Mouse (Mus musculus) heart, postnatal 4 days (tissue): ENCODE measurements at regions not wholly inside any gene's neighbourhood (a gene's known extent, or its start where the extent isn't known, plus 50 kb on each side); places are given as distances from the start of the nearest gene placed in this dataset.
"Not testable (repeated sequence)": the region's sequence is repeated elsewhere in the genome, so short reads cannot be mapped to it uniquely, and the experiment has no call there.

Source experiments
- DNase-seq: peaks from one replicate; pipeline ENCODE4 v3.0.0; 2021

- DNase-seq = no peak
Observed at GRCm38 (mm10) chr9:80961818-80962217, 496.5 kb upstream of the Impg1 start.

DNA sequence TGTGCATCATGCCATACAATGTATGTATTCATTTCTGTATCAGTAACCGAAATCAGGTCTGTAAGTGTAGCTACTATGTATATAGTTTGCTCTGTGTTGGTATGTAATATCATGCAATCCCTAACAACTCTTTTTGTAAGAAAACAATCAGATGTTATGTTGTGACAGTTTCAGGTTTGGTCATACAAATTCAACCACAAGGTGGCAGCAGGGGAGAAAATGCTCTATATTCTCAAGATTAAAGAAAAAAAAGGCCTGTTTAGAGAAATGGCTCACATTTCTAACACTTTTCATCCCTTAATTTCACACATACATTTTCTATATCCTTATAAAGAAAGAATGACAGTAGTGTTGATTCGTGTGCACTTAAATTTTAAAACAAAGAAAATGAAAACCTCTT lies 477.7 kb upstream of the Impg1 start:
- peak; percentile 5 for DNase-seq

GRCm38 (mm10) chr9:80941424-80941823 lies 476.1 kb upstream of the Impg1 start:
- DNase-seq = no peak

DNA sequence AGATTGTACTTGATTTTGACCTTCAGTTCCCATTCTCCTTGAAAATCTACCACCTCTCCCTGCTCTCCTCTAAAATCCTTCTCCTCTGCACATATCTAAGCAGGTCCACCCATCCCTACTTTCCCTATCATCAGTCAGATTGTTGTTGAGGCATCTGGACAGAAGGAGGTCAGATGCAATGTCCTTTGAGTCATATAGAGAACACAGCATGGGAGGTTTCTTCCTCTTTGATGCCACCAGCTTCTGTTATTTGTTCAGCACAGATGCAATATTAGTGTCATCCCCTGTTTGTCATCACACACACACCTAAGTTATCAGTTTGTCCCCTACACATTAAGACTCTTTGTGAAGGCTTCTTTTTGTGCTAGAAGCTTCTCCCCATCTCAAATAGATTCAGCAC lies 473.0 kb upstream of the Impg1 start:
- no peak for DNase-seq

DNA sequence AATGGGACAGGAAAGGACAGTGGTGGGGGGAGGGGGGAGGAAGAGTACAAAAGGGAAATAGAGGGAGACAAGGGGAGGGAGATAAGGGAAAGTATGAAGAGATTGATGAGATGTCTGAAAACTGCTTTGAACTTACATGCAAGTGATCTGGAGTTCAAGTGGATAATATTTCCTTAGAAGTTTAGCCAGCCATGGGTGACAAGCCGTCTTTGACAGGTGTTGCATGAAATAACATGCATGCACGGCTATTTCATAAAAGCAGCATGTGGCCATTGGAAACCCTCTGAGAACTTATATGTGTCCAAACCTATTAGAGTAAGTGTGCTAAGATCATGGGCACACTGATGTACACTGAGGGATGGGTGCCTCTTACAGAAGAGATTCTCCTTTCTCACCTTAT lies 465.3 kb upstream of the Impg1 start:
- DNase-seq = no peak

DNA sequence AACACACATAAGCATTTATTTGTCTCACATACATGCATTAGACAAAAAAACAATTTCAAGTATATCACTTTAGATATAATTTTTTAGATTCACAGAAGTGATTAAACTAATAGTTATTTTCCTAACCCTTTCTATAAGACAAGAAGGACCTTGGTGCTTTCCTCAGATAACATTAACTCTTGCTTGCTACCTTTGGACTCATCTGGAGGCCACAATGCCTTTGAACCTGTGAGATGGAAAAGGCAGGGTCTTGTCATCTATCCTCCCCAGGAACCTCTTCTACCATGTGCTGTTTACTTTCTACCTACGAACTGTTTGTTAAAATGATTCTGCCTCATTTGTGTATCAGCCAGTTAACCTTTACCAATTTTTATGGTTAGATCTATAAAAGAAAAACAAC lies 455.0 kb upstream of the Impg1 start:
- DNase-seq = no peak

DNA sequence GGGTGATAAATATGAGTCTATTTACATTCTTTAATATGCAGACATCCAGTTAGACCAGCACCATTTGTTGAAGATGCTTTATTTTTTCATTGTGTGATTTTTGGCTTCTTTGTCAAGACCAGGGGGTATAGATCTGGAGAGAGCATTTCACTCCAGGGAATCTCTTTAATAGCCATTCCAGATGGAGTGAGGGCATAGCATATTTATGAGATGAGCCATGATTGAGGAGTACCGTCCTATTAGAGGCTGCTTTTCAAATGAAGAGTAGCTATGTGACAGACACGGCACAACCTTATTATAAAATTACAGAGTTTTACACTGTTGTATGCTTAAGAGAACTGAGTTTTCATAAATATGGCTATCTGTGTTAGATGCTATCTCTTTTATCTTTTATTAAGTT lies 448.6 kb upstream of the Impg1 start:
- no peak for DNase-seq

GRCm38 (mm10) chr9:80912177-80912576 lies 446.9 kb upstream of the Impg1 start:
- no peak for DNase-seq

DNA sequence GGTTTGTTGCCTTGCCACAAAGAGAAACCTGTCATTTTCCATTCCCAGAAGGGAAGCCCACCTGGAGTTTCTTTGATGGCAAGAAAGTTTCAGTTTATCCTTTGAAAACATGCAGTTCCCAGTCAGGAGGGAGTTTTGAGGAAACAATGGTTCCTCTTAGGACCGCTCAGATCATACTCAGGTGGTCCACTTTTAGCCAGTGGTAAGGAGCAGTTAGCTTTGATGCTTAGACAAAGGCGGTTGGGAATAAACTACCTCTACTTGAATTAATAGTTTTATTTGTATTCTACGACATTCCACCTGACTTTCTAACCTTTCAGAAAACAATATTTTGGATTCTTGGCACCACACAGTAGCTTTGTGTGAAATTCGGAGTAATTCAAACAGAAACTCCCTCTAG lies 401.5 kb upstream of the Impg1 start:
- no peak for DNase-seq

GRCm38 (mm10) chr9:80858998-80859397 lies 393.7 kb upstream of the Impg1 start:
- no peak for DNase-seq

- no peak for DNase-seq
Observed at GRCm38 (mm10) chr9:80848190-80848589, 382.9 kb upstream of the Impg1 start.

DNA sequence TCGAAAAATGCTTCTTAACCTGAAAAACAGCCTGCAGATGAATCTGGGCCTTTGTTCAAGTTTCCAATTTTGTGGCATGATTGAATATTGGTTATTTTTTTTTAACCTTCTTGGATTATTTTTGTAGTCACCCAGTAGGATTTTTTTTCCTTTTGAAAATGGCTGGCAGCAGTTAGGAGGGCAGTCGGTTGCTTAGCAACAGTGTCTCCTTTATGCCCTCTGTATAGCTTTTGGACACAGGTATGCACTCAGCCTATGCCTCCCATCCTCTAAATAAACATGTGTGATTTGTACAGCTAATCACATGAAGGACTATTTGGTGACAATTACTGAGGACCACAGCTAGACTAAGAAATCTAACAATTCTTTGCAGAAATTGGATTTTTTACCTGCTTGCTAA lies 367.5 kb upstream of the Impg1 start:
- no peak for DNase-seq

GRCm38 (mm10) chr9:80825346-80825745 lies 360.1 kb upstream of the Impg1 start:
- no peak for DNase-seq

- no peak for DNase-seq
Observed at GRCm38 (mm10) chr9:80820066-80820465, 354.8 kb upstream of the Impg1 start.

DNA sequence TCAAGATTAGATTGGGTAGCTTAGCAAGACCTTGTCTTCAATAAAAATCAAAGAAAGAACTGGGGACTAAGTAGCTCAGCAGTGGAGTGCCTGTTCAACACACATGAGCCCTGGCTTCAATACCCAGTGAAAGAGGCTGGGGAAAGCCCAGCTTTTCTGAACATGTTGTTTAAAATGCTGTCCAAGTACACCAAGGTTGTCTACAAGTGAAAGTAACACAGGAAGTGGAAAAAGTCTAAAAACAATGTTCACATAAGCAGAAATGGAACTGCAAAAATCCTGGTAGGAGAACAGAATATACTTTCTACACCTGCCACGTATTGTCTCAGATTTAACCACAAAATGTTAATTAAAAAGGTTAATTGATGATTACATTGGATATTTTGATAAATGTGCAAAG lies 353.8 kb upstream of the Impg1 start:
- no peak for DNase-seq

DNA sequence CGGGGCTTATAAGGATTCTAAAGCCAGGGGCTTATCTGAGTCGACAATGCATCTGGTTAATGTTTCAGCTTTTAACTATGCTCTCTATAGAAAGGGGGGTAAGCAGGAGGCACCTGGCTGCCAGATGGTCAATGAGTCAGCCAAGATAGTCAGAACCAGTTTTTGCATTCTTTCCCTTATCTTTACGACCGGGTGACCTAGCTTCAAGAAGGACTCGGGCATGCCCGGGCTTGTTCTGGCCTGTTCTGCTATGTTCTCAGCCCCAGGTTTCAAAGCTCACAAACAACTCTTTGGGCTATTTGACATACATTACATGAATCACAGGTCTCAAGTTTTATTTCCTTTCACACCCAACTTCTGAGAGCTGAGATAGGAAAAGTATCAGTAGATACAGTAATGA lies 348.6 kb upstream of the Impg1 start:
- DNase-seq = peak; percentile 21

DNA sequence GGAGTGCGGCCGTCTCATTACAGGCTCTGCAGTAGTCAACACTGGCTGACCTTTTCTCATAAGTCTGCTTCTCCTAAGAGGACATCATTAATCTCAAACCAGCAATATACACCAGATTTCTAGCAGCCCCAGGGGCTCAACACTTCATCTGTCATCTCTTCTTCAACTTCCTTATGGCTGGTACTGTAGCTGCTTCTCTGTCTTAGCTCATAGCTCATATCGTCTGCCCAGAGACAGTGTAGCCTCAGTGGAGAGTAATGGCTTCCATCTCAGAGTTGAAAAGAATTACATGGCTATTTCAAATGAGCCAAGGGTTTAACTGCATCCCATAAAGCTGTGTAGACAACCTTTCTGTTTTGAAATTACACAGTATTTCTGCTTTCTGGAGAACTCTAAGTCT lies 326.2 kb upstream of the Impg1 start:
- no peak for DNase-seq

GRCm38 (mm10) chr9:80774541-80774940 lies 309.3 kb upstream of the Impg1 start:
- no peak for DNase-seq

GRCm38 (mm10) chr9:80735806-80736205 lies 270.5 kb upstream of the Impg1 start:
- not testable (repeated sequence) for DNase-seq

DNA sequence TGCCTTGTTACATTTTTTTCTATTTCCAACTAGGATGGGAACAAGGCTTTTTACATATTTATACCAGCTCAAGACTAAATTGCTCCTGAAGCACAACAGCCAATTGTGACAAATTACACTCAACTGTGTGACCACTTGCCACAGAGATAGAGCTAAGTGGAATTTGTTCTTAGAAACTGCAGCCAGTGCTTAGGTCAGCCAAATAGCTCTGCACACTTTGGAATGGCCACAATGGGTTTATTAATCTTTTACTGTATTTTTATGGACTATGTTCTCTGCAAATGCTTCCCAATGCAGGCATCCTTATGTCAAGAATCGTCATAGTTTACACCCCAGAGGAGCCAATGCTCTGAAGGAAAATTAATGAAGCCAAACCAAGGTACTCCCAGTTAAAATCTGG lies 267.7 kb upstream of the Impg1 start:
- no peak for DNase-seq

GRCm38 (mm10) chr9:80723638-80724037 lies 258.4 kb upstream of the Impg1 start:
- DNase-seq = no peak

- no peak for DNase-seq
Observed at GRCm38 (mm10) chr9:80718516-80718915, 253.2 kb upstream of the Impg1 start.

GRCm38 (mm10) chr9:80709781-80710180 lies 244.5 kb upstream of the Impg1 start:
- no peak for DNase-seq

- no peak for DNase-seq
Observed at GRCm38 (mm10) chr9:80705264-80705663, 240.0 kb upstream of the Impg1 start.

DNA sequence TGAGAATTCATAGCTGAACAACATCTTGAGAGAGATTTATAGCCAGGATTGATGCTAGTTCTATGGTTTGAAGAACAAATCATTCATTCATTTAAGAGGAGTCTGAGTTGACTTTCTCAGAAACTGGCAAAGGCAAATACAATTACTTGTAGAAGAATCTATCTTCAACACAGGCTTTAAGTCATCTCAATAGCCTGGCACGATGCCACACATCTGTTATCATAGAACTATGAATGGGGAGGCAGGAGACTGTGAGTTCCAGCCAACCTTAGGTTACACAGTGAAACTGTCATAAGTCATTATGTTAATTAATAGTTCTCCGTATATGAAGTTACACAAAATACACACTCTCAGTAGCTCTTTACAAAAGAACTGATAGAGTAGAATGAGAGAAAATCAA lies 231.9 kb upstream of the Impg1 start:
- no peak for DNase-seq
